Mouse (Mus musculus) retina, adult 2 months (tissue): ENCODE measurements at regions not wholly inside any gene's neighbourhood (a gene's known extent, or its start where the extent isn't known, plus 50 kb on each side); places are given as distances from the start of the nearest gene placed in this dataset.

Experiments used
- DNase-seq: peaks from one replicate; pipeline ENCODE4 v3.0.0-alpha.2; 2012; ENCODE audit warnings: low read depth, low spot score

GRCm38 (mm10) chr1:43247609-43248008 is 50.8 kb upstream of the Fhl2 start:
- DNase-seq, result no peak

DNA sequence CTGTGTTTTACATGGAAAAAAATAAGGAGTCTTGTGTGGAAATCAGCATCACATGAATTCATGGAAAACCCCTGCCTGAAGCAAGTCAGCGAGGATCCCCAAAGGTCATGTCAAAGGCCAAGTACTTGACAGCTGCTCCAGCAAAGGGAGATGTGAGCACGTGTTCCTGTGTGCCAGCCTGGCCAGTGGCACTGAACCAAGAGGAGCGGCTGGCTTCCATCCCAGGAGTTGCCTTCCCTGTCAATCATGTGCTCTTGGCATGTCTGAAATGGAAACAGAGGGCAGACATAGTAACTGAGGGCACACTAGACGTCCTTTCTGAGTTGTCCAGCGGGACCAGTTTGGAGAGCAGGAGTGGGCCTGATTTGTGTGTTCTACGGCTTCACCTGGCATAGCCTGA is 53.5 kb upstream of the Fhl2 start:
- no peak for DNase-seq

DNA sequence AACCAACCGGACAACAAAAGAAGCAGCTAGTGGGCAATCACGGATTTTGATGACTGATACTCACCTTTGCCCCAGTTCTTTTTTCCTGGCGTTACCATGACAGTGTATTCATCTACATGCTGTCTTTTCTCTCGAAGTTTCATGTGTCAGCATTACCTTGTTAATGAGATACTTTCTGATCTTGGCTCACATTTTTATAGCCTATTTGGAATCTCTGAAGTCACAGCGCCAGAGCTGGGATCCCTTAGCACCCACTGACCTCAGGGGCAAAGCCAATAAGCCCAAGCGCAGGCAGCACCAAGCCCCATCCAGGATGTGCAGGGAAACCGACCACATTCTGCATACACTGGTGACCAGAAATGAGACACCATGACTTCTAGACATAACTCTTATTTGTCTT is 54.6 kb upstream of the Fhl2 start:
- DNase-seq, result no peak

GRCm38 (mm10) chr1:43254129-43254528 is 57.3 kb upstream of the Fhl2 start:
- no peak for DNase-seq

DNA sequence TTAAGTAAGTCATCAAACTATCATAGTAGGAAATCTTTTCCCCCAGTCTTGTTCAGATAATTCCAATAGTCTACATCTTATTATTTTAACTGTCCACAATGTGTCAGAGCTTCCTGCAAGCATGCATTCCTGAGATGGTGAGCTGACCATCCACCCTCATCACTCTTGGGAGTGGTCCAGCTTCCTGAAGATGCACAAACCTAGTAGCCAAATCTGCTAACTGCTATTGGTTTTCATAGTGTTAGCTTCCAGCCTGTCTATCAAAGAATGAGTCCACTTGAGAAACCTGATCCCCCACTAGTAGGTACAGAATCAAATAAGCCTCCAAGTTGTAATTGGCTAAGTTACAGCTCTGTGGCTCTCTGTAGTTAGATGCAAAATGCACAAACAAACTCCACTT is 59.3 kb upstream of the Fhl2 start:
- no peak for DNase-seq

DNA sequence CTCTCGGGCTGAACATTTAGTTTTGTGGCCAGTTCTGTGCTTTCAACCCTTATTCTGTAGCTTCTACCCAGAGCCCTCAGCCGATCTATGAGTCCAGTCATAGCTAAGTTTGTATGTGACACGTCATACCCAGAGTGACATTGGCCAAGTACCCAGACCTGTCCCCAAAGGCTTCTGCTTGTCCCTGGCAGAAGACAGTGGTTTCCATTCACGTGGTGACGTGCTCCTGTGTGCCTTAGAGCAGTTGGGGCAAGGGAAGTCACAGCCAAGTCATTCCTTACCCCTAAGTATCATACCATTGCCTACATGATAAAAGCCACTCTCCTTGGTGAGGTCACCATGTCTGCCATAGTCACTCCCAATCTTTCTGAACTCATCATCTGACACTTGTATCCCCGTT is 61.1 kb upstream of the Fhl2 start:
- DNase-seq, result no peak

GRCm38 (mm10) chr1:43259841-43260240 is 63.1 kb upstream of the Fhl2 start:
- no peak for DNase-seq

DNA sequence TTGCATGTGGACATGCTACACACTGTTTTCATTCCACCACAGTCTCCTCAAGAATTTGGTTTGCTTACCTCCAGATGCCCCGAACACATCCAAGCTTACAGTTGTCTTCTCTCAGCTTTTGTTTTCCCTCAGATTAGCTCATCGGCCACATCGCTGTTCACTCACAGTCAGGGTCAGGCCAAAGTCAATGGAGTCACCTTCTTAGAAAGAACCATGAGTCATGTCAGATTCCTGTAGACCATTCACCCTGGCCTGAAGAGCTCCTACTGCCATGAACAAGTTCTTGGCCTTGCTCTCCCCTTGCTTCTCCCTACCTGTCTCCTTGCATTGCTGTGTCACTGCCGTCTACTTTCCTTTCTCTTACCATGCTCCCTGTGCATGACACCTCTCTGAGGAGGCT is 63.7 kb upstream of the Fhl2 start:
- DNase-seq, result no peak

GRCm38 (mm10) chr1:43264407-43264889 is 67.7 kb upstream of the Fhl2 start:
- DNase-seq, result peak; percentile 45

DNA sequence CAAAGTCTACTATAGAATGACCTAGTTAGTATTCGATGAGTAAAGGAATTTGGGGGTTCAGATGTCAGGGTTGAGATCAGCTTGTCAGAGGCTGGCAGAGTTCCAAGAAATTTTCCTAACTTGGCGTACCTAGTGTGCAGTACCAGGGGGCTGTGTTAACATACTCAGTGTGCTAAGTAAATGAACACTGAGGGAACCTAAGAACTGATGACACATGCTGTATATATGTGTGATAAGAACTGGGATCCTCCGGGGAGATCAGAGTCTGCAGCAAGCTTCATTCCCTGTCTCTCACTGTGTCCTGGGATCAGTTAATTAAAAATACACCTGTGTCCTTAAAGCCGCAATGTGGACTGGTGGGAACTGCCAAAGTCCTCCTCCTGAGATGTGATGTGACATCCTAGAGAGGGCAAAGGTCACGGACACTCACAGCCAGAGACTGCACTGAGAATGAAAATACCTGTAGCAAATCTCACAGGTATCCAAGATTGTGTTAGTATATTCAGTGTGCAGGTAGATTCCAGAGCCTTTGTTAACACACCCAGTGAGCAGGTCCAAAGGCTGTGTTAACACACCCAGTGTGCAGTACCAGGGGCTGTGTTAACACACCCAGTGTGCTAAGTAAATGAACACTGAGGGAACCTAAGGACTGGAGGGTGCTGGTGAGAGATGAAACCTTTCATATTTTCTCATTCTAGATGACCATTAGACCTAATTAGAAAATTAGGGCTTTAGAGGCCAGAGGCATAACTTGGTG is 69.1 kb upstream of the Fhl2 start:
- no peak for DNase-seq

DNA sequence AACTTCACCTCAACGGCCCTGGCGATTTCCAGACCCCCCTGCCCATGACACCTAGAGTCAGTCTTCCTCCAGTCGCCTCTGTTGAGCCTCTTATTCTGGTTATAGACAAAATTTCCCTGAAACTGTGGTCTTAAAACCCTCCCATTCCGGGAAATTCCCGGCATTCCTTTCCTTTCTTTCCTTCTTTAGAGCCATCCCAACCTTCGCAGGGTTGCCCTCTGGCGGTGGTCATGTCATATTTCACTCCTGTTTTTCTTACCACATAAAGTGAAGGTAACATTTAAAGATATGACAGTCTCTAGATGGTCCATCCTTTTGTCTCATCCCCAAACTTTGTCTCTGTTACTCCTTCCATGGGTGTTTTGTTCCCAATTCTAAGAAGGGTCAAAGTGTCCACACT is 72.9 kb upstream of the Fhl2 start:
- DNase-seq, result no peak

DNA sequence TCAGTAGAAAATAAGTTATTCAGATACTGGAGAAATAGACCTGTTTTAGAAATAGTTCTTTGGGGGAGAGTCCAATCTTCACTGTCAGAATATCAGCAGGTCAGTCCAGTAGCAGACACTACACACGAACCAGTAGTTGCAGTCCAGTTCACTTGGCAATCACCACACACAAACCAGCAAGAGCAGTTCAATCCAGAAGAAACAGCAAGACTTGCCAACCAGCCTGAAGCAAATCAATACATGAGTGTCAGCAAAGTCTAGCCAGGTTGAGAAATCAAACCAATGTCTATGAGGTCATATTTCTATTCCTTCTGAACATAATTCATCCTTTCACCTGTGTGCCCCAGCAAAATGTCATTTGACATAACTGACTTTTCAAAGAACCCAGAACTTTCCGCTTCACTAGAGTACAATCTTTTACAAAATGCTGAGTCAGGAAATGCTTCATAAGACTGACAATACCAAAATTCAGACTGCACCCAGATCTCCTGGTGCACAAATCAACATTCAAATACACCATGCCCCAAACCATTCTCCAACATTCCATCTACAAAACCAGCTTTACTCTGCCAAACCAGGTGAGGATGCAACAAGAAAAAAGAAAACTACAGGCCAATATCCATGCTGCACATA is 76.6 kb upstream of the Fhl2 start:
- no peak for DNase-seq

DNA sequence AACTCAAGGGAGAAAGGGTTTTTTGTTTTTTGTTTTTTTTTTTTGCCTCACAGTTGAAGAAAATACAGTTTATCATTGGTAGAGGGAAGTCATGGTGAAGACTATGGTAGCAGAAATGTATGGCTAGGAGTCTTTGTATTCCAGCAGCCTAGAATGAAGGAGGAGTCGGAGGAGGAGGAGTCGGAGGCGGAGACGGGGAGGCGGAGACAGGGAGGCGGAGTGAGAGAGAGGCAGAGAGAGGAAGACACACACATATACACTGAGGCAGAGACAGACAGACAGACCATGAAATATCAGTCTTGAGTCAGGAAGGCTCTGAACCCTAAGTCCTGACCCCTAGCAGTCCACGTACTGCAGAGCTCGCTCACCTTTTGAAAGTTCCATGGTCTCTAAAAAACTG is 95.0 kb upstream of the Fhl2 start:
- DNase-seq, result no peak

GRCm38 (mm10) chr1:43292561-43292960 is 95.8 kb upstream of the Fhl2 start:
- no peak for DNase-seq

DNA sequence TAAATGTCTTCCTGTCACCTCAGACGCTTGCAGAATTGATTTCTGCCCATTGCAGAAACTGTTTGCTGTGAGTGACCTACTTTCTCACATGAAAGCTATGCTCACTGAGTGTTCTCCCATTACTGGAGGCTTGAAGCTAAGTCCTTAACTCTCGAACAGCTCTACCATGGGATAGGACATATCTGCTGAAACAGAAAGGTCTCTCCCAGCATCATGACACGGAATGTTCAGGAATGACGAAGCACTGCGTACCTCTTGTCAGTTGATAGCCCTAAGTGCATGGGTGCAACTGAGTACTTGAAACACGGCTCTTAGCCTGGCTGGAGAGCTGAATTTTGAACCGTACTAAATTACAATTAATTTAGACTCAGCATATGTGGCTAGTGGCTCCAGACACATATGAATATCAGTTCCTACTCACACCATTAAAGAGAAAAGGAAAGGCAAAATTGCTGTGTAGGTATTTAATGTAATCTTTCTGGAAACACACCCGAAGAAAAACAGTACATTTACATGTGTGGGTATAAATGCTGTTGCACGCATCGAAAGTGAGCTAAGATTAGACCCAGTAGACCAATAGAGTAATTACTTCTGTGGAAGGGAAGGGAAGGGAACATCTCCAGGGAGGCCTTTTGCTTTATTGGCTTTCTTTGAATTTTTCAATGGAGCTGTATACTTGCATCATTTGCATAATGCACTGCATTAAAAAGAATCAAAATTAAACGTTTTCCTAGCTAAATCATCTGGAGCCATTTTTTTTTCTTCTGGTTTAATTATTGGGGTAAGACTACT is 97.6 kb upstream of the Fhl2 start:
- DNase-seq, result no peak

GRCm38 (mm10) chr1:43297579-43297978 is 100.8 kb upstream of the Fhl2 start:
- DNase-seq, result no peak

DNA sequence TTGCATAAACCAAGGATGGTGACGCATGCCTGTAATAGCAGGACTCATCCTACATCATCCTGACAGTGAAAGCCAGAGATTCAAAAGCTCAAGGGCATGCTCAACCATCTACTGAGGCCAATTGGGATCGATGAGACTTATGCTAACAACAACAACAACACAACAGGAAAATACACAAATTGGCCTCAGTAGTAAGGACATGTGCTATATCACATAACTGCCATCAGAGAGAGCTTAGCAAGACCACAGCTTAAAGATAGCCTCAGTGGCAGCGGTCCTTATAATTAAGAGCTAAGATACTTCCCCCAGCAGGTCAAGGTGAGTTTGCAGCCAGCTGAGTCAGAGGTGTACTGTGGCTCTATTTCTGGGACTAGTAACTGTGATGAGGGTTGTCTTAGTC is 102.0 kb upstream of the Fhl2 start:
- no peak for DNase-seq

- peak; percentile 16 for DNase-seq
Observed at GRCm38 (mm10) chr1:43299490-43300302, 102.9 kb upstream of the Fhl2 start.

GRCm38 (mm10) chr1:43300676-43301075 is 103.9 kb upstream of the Fhl2 start:
- no peak for DNase-seq

GRCm38 (mm10) chr1:43301866-43302571 is 105.2 kb upstream of the Fhl2 start:
- no peak for DNase-seq

DNA sequence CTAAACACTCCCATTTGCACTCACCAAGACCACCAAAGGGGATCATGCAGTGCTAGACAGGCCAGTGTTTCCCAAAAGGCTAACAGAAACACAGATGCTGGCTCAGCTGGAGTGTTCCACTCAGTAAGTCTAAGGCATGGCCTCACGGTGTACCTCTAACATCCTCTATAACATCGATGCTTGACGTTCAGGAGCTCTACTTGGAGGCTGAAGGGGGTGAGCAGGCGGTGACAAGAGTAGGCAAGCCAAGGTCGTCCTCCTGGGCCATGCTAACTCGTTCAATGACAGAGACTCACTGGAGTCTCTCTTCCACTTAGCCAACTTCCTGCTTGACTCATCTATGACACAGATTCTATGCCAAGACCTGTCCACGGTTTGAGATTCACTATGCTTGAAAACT is 105.9 kb upstream of the Fhl2 start:
- DNase-seq, result no peak
